Mouse (Mus musculus): ENCODE results near the gene Gm20661.

GRCm38 (mm10) chr9:107935374-107935773, 47.5 kb upstream of the Gm20661 start, which contains the start of gene Camkv:
- no peak for TF ChIP-seq POLR2A (IDR thresholded peaks at IDR 0.05; ENCODE audit: low read depth, low read length)
- TF ChIP-seq CTCF (IDR thresholded peaks at IDR 0.05; ENCODE audit: extremely low read depth, insufficient read length, insufficient replicate concordance, low read depth, low read length), result no peak
